ENCODE assay signal across 8 mouse cellular contexts in genomic region chr1:58562455-58562854, GRCm38 (mm10). TPM values are rescaled to one million over a fixed set of nuclear protein-coding genes. Genes with fewer than 3 reads are reported as not detected.
DNase-seq lines count a peak whose midpoint lies in the region; ATAC-seq and TF ChIP-seq lines count a peak whose summit lies in the region.

No protein-coding gene starts in this region.

- H3K9ac ChIP-seq in heart, adult 2 months (ENCODE audit: low read depth, low read length): no peak overlapping the region

- ATAC-seq in neutrophil, adult 5-6 weeks (ENCODE audit: extremely low read depth, insufficient number of reproducible peaks, low FRiP score, poor library complexity, severe bottlenecking): peak; percentile 72; the same call in 1 of the 2 replicates

- no peaks in the 10 kb centered on the region for H3K4me1 ChIP-seq in heart, adult 2 months (ENCODE audit: control insufficient read depth, insufficient read depth, low read length)

- TF ChIP-seq CTCF in heart, adult 2 months (IDR thresholded peaks at IDR 0.05): peak; percentile 89

- TF ChIP-seq EP300 in heart, adult 2 months (IDR thresholded peaks at IDR 0.05; ENCODE audit: insufficient read depth, low read depth, low read length): no peak

- no peak overlapping the region for H3K4me3 ChIP-seq in heart, adult 2 months

- TF ChIP-seq POLR2A in heart, adult 2 months (IDR thresholded peaks at IDR 0.05; ENCODE audit: insufficient read depth, low read depth, low read length): no peak

- intact Hi-C loops in heart, adult 2 months (cut with DNase I): loop anchor here (1.0 kb wide), 1 partner anchor 115 kb away; no protein-coding TSS in a partner anchor
- intact Hi-C loops in heart, postnatal 25 days (cut with DNase I): loop anchor here (2.0 to 10.0 kb wide), 2 partner anchors 114 to 342 kb away; no protein-coding TSS in a partner anchor

- H3K27me3 ChIP-seq in heart, adult 2 months (ENCODE audit: control insufficient read depth, insufficient read depth, low read length): no peaks in the 10 kb centered on the region

- H3K27ac ChIP-seq in heart, adult 2 months: no peak overlapping the region

- no peaks in the 10 kb centered on the region for H3K79me2 ChIP-seq in heart, adult 2 months (replicated peaks; ENCODE audit: control insufficient read depth, insufficient read depth, low read length)

- no peaks in the 10 kb centered on the region for H3K36me3 ChIP-seq in heart, adult 2 months (ENCODE audit: control insufficient read depth, insufficient read depth, low read length)

- WGBS in heart, adult 2 months: 87% methylated on average over 1 of the region's 1 CpGs

- DNase-seq in heart, adult 2 months: peak; percentile 14 to 38
- DNase-seq in heart, postnatal 25 days (ENCODE audit: low spot score): no peak
- peak; percentile 12 for DNase-seq in urinary bladder, postnatal 25 days (ENCODE audit: low spot score)
- no peak for DNase-seq in urinary bladder, postnatal 10 days (ENCODE audit: low spot score)
- DNase-seq in cerebellum, adult 9-11 months: peak; percentile 39
- peak; percentile 68 for DNase-seq in kidney, postnatal 10 days
- no peak for DNase-seq in frontal cortex, postnatal 14 days (ENCODE audit: low spot score in 2 of 2)

RNA-seq across cellular contexts. Expression of gene Fam126b, which starts 23.7 kb away (rescaled TPM):
- total RNA-seq in heart, adult 2 months (2021): 10 to 100 TPM; 15.5 to 16.8 TPM
- 1.4 and 3.1 TPM in 2 replicates for polyA plus RNA-seq in heart, adult 2 months (2012; rRNA removed)
- total RNA-seq in heart, postnatal 25 days (2021): 10 to 100 TPM; 12.5 to 18.1 TPM
- 12.9 and 22.0 TPM in 2 replicates for total RNA-seq in neutrophil, adult 5-6 weeks (2017)

RNA-seq across cellular contexts. Expression of gene Ndufb3, which starts 23.7 kb away (rescaled TPM):
- total RNA-seq in heart, adult 2 months (2021): 100 to 1,000 TPM; 278 to 322 TPM
- polyA plus RNA-seq in heart, adult 2 months (2012; rRNA removed): 201 and 372 TPM in 2 replicates
- 100 to 1,000 TPM; 283 to 313 TPM for total RNA-seq in heart, postnatal 25 days (2021)
- 15.7 and 16.8 TPM in 2 replicates for total RNA-seq in neutrophil, adult 5-6 weeks (2017)

RNA-seq across cellular contexts. Expression of gene Orc2, which starts 57.5 kb away (rescaled TPM):
- total RNA-seq in heart, adult 2 months (2021): 10 to 100 TPM in 1 of 2 experiments, 1 to 10 TPM in 1; 8.8 to 10.2 TPM
- 4.0 and 5.4 TPM in 2 replicates for polyA plus RNA-seq in heart, adult 2 months (2012; rRNA removed)
- 1 to 10 TPM; 9.3 to 9.6 TPM for total RNA-seq in heart, postnatal 25 days (2021)
- total RNA-seq in neutrophil, adult 5-6 weeks (2017): 23.6 and 25.3 TPM in 2 replicates

Comparison
In these comparisons a context has a peak if more than half of its experiments do, and no peak if none do; other contexts are left out.
1. DNase-seq: peak in heart, adult 2 months (2 of 2), urinary bladder, postnatal 25 days (single experiment), cerebellum, adult 9-11 months (single experiment) and kidney, postnatal 10 days (single experiment); none in heart, postnatal 25 days (single experiment), urinary bladder, postnatal 10 days (single experiment) and frontal cortex, postnatal 14 days (0 of 2).
2. RNA of gene Ndufb3, which starts 23.7 kb away (total RNA-seq): 278 to 322 TPM in heart, adult 2 months and 283 to 313 TPM in heart, postnatal 25 days; 15.7 to 16.8 TPM in neutrophil, adult 5-6 weeks; every median in the first group is over 10 times any median in the second.